Mouse (Mus musculus): ENCODE results near the gene Slamf8. TPM values are rescaled to one million over a fixed set of nuclear protein-coding genes. Genes with fewer than 3 reads are reported as not detected.

Slamf8 gene
- not detected for total RNA-seq (2021)

DNA sequence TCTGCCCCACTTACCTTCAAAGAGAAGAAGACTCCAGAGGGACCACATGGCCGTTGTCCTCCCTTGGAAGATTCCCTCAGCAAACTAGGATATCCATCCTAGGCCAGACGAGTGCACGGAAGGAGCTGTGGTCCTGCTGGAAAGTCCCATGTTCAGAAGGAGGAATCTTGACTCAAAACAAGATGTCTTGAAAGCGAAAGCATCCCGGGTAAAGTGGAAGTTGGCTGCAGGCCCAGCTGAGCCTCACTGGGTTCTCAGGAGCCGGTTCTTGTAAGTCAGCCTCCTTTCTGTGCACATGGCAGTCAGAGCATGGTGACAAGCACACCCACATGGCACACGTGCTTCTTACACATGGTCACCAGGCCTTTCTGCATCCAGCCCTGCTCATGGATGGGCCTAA is at the start of gene Slamf8:
Gene Slamf8, minus strand, starts transcription at position 184 of the 400 bp plus-strand sequence.
- DNase-seq, result no peak

DNA sequence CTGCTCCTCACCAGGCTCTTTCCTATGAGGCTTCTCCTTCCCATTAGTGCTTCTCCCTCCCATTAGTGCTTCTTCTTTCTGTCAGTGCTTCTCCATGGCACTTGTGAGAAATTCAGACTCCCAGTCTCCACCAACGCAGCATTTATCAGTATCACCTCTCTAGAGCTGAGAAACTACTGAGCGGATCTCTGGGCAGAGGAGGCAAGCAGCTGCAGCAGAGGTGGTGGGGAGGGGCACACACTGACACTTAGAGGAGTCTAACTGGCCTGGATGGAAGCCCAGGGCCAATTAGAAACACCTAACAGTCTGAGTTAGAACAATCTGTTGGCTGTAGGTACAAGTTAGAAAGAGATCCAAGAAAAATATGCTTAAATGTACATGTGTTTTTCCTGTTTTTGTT is 48.4 kb upstream of the Slamf8 start:
- no peak for DNase-seq

DNA sequence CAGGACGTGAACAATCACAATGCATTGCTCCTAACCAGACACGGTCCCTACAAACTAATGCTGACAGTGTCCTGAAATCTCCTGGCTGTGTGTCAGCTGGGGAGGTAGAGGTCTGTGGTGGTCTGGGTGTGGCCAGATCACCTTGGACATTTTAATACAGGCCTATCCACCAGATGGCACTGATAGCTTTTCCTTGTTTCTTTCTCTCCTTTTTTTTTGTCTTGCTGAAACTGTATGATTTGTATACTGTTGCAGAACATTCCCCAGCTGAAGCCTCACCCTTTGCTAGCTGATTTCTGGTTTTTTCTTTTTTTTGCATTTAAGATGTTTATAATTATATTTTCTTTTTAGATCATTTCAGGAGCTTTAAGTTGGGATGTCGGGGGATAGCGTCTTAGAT is 47.4 kb upstream of the Slamf8 start:
- DNase-seq, result no peak

DNA sequence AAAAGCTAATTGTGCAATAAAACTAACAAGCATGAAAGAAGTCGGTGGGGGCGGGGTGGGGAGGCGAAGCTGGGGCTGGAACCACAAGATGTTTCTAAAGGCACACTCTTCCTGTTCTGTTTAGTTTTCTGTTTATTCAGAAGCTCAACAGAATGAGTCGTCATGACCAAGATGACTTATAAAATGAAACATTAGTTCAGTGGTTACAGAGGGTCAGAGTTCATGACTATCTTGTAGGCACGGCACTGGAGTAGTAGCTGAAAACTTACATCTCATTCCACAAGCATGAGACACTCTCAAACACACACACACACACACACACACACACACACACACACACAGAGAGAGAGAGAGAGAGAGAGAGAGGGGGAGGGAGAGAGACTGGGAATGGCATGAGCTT is 45.9 kb upstream of the Slamf8 start:
- DNase-seq, result no peak

DNA sequence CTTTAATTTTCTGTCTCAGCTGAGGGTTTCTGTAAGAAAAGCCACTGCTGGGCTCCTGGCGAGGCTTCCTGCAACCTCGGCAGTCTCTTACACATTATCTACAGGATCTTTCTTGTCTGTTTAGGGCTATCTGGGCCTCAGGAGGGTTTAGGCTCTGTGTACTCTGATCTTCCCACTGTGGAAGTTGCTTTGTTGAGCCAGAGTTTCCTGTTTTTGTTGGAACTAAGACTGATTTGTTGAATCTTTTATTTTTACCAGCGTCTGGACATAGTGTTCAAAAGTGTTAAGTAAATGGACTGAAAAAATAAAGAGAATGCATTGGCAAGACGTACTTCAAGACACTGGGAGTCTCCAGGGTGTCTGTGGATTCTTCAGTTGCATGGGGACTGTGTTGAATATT is 44.9 kb upstream of the Slamf8 start:
- no peak for DNase-seq

DNA sequence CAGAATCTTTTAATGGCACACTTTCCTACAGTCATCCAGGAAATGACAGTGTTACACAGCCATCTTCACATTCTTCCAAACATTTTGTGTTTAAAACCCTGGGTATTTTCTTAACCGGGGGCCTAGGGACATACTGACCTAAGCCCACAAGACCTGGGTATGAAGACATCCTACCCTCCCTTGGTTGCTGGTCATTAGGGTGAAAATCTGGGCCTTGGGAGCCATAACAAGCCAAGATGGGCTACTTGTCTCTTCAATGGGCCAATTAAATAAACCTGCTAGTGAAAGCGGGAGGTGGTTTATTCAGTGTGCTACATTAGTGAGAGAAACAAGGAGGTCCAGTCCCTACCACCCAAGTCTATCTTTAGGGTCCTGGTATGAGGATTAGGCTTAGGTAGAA is 43.8 kb upstream of the Slamf8 start:
- no peak for DNase-seq

DNA sequence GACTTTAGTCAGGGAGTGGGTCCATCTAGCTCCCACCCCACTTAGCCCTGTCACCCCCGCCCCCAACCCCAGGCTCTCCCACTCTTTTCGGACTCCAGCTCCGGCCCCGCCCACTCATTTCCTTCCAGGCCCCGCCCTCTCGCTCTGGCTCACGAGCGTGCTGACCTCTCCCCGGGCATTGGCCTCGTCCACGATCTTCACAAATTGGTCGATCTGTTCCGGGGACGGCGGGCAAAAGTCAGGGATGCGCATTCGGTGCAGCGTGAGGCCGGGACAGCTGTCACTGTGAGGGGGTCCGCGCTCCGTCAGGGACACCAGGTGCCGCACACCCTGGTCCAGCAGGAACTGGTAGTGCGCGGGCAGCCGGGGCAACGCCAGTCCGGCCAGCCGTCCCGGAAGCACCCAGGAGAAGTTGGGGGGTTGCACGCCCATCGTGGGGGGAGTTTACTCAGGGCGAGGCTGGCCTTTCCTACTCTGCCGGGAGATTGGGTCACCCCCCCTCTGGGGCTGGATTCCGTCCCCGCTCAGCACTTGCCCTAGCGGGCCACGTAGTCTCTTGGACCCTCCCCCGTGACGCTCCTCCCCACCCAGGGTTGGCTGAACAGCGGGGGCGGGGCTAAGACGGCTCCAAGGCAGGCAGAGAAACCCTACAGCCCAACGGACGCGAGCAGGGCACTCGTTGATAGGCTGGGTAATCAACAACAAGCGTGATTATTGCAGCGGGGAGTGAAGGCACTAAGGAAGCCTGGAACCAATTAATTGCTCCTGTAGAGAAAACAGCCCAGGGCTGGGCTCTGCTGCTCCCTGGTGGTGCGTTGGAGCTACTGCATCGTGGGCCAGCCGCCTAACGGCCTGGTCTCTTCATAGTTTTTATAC is 42.3 kb upstream of the Slamf8 start, which contains the start of gene Dusp23:
Gene Dusp23, minus strand, starts transcription at position 512 of the 876 bp plus-strand sequence.
- DNase-seq, result peak; percentile 93 to 94

DNA sequence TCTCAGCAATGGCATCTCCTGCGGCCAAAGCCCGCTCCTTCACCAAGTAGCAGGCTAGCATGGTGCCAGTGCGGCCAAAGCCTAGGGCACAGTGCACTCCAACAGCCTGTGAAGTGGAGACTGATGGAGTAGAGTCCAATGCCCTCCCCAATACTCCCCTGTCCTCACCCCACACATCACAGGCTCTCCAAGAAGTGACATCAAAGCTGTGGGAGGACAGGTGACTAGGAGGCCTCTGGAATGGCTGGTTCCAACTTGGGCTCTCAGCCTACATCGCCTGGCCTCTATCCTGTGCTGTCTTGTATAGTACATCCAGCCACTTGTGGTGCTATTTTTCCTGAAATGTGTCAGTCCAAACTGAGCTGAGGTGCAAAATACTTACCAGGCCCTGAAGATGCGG is 41.4 kb upstream of the Slamf8 start:
- no peak for DNase-seq

DNA sequence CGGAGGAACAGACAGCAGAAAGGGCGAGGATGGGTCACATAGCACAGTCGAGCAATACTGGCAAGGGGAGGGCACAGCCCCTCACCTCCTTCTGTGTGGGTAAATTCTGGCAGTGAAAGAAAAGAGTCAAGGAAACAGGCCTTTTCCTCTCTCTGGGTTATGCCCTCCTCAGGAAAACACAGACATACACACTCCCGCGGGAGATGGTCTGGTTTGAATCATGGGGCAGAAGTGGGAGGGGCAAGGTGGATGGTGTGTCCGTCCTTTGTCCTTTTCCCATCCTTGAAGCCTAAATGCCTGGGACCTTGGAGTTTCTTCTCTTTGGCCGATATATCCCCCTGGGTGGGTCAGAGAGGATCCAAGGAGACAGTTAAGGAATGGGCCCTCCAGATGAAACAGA is 39.5 kb upstream of the Slamf8 start:
- no peak for DNase-seq

DNA sequence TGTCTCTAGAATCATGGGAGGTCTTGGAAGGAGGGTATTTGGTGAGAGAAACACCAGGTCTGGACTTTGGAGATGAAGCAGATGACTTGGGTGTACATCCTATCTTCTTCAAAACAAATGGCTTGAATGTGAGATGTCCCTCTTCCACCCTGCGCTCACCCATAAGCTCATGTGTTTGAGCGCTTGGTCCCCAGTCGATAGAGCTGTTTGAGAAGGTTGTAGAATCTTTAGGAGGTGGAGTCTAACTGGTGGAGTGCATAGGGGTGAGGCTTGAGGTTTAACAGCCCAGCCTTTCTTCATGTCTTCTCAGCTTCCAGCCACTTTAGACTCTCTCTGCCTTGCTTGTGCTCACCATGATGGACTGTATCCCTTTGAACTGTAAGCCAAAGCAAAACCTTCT is 35.9 kb upstream of the Slamf8 start:
- no peak for DNase-seq

DNA sequence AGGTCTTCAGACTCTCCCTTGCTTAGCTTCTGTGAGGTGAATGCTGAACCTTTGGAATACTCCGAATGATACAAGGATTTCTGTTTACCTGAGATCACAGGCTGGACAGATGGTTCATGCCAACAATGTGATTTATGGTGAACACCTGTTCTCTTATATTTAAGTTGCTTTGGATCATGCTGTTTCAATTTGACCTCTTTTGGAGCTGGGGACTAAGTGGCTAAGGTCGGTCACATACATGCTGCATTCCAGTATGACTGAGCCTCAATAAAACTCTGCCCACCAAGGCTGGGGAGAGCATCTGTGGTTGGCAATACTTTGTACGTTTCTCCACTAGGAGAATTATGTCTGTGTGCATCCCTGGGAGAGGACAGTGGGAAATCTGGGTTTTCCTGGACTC is 33.7 kb upstream of the Slamf8 start:
- no peak for DNase-seq

DNA sequence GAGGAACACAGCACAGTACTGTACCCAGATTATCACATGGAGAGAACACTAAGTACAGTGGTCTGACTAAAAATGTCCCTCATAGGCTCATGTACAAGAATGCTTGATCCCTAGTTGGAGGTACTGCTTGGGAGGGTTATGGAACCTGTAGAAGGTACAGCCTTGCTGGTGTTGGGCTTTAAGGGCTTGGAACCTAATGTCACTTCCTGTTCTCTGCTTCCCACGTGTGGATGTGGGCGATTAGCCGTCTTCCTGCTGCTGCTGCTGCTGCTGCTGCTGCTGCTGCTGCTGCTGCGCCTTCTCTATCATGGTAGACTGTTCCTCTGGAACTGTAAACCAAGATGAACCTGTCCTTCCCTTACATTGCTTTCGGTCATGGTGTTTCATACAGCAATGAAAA is 33.2 kb upstream of the Slamf8 start:
- DNase-seq, result no peak

DNA sequence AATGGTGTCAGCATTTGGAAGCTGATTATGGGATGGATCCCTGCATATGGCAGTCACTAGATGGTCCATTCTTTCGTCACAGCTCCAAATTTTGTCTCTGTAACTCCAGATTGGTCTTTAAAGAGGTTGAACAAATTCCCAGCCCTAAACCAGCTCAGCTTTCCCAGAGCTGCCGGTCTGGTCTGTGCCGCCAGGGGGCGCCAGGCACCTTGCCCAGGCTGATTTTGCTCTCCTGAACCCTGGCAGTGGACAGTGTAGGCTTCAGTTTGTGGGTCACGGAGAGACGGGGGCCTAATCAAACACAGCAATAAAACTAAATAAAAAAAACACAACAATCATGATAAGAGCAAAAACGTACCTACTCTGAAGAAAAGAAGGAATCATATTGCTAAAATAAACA is 28.9 kb upstream of the Slamf8 start:
- peak; percentile 41 to 46 for DNase-seq

DNA sequence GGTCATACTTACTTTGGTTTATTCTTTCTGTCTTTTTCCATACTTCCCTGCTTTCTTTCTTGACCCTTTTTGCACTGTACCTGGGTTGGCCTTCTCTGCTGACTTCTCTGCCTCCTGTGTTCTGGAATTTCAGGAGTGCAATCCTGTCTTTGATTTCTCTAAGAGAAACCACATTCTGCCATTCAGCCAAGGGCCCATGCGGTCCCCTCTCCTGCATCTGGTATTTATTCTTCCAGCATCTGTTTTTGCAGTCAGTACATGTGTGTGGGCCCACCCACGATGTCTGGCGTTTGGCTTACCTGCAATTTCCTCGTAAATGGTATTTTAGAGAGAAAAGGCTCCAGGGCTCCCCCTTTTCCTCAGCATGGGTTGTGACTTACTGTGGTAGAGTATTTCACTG is 27.8 kb upstream of the Slamf8 start:
- no peak for DNase-seq

DNA sequence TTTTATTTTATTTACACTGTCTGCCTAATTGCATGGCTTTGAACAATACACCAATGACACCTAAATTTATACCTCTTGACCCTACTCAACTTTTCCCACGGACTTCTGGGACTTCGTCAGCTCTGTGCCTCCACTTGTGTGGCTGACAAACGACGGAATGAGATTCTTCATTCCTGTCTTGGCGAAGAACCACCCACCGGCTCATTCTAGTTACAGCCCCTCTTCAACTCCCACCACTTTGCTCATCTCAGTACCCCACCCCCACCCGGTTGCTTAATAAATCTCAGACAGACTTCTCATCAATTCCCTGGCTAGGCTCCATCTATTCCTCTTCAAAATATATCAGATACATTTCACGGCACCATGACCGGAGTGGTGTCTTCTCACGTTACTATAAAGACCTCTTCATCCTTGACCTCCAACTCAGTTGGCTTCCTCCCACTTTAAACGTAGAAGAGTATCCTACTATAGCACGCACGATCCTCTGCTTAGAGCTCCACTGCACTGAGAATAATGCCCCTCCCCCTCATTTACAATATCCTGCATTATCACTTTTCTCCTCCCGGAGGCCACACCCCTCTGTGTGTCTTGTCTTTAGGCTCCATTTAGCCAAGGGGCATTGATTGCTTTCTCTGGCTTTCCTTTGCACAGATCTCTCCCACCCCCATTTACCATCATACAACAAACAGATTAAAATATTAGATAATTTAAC is 27.2 kb upstream of the Slamf8 start:
- DNase-seq, result no peak

DNA sequence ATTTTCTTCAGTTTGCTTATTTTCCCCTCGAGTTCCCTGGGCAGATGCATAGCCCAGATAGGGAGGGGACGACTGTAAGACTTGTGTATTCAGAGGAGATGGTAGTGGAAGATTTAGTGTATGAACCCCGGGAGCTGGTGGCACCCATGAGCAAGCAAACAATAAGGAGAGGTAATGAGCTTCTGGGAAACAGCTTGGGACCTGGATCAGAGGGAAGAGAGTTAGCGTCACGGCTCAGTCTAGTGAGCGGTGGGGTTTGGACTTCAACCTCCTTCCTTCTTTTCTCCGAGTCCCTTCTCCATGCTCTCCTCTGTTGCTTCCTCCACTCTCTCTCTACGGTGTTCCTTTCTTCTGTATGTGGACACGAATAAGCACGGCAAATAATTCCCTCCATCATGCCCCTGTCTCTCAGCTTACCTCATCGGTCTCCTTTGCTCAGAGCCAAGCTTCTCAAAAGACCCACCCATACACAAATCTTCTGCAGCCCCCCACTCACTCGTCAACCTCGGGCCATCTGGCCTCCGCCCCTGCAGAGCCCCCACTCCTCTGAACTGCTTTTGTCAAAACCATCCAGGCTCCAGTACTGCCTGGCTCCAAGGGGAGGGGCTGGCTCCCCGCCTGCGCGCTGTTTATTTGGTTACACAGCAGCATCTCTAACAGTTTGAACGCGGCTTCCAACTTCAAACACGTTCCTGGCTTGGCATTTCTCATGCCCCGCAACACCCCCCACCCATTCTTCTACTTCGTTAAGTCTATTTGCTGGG is 26.4 kb upstream of the Slamf8 start:
- DNase-seq, result peak; percentile 38 to 41

DNA sequence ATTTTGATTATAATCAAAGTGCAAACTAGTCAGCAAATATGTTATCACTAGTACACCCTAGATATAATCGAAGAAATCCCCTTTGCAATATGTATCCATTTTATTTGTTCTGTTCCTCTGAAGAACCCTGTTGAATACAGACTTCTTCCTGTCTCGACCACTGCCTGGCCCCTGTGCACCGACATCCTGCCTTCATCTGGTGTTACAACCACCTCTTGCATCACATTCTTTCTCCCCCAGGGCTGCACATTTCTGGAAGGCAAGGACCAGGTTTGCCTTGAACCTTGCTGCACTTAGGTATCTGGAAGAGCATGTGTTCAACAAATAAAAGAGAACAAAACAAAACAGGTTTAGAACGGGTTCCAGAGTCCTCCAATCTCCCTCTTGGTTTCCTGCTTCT is 25.0 kb upstream of the Slamf8 start:
- DNase-seq, result no peak

DNA sequence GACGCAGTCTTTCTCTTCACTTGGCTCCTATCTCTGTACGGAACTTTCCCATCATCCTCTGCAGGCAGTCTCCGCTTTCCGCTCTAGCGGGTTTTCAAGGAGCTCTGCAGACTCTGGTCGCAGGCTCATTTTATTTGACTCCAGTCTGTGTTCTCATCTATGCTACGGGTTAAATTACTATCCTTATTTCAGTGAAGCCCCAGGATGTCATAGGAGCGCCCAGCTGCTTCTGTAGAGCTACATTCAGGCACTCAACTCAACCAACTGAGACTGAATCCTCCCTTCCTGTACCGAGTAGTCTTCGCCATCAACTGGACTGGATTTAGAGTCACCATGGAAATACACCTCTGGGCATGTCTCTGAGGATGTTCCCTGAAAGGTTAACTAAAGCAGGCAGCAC is 24.3 kb upstream of the Slamf8 start:
- DNase-seq, result no peak

DNA sequence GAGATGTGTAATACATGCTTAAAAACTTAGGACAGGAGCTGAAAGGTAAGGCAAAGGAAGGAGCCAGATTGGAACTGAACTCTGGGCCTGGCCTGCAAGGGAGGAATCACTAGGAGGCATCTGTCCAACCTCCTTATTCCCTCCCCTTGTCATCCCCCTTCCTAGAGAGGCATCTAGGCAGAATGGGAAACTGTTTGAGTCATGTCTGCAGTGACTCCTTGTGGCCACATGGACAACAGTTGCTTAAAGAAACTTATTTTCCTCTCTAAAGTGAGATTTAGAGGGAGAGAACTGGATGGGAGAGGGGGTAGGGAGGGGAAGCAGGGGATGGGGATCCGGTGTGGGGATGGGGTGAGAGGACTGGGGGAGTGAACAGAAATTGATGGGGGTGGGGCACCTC is 22.4 kb upstream of the Slamf8 start:
- DNase-seq, result no peak

DNA sequence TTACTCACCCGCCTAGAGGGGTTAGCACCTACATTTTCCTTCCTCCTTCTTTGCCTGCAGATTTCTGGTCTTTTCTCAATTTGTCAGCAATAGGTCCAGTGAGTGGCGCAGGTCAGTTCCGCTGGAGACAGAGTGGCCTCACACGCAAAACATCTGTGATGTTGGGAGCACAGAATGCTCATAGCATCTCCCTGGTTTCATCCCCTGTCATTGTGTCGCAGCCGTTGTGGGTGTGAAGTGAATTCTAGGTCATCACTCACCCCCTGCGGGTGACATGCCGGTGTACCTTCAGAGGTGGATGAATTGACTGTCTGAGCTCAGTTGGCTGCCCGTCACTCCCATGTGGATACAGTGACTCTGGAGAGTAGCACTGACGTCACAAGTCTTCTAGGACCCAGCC is 20.9 kb upstream of the Slamf8 start:
- DNase-seq, result no peak

DNA sequence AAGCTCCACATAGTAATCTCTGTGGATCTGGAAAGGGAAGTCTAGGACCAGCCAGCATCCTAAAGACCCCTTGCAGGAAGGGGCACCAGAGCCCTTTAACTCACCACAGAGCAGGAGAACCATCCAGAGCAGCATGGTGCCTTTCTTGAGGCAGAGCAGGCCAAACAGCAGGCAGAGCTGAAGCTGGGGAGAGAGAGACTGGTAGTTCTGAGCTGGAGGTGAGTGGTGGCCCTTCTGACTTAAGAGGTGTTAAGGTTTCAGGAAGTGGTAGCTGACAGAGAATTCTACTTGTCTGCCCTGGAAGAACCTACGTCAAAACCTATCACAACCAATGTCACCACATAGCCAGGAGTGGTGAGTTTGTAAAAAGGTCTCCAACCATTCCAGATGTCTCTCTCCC is 12.0 kb upstream of the Slamf8 start, which contains the start of gene Fcrl6:
Gene Fcrl6, minus strand, starts transcription at position 226 of the 400 bp plus-strand sequence.
- no peak for DNase-seq

DNA sequence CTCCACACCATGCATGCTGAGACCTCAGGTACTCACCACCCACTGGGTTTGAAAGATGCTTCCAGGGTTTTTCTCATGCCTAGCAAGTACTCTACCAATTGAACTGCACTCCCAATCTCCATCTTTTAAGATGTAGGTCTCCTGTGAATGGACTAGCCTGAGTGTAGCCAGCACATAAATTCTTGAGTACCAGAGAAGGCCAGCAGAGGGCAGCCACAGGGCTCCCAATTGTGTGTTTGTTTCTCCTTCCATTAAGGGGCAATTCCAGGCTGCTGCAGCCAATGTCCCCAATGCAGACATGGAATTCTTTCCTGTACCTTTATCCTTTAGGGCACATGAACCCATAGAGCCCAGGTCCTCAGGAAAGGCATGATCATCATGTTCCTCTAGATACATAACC is 4.1 kb upstream of the Slamf8 start:
- DNase-seq, result no peak

DNA sequence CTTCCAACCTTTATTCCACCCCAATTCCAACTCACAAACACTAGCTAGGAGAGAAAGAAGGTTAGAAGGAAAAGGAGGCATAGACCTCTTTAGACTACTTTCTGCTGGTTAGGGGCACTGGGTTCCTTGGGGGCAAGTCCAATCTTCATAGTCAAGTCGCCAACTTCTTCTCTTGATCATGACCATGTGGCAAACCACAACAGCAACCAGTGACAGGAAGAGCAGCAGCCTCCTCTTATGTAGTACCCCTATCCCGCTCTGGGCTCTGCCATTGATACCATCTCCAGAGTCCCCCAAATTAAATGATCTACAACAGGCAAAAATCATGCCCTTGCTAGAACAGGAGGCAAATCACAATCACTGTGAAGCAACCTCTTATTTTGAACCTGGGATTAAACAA is 3.6 kb upstream of the Slamf8 start:
- DNase-seq, result no peak
